Mouse (Mus musculus): ENCODE measurements around the gene Pask. TPM values are rescaled to one million over a fixed set of nuclear protein-coding genes. Genes with fewer than 3 reads are reported as not detected.

Pask gene
- polyA plus RNA-seq, 1 experiment from 2014 or later = 30.0 TPM

GRCm38 (mm10) chr1:93352724-93353123 lies 9.4 kb upstream of the Pask start:
- no peak overlapping the region for H3K9ac ChIP-seq (ENCODE audit: low read length)
- H3K27me3 ChIP-seq (ENCODE audit: control insufficient read depth, insufficient read depth, low read length) = no peaks in the 10 kb centered on the region
- DNase-seq (ENCODE audit: low spot score) (no peak), ATAC-seq (replicated peaks; ENCODE audit: low FRiP score) (no peak)
- no peak overlapping the region for H3K4me3 ChIP-seq (ENCODE audit: low read depth, low read length)
- 96% methylated on average over 2 of the region's 2 CpGs for WGBS
- peaks cover 15% of the 10 kb centered on the region for H3K36me3 ChIP-seq (ENCODE audit: control insufficient read depth, insufficient read depth, low read length)
- no peaks in the 10 kb centered on the region for H3K9me3 ChIP-seq (ENCODE audit: control insufficient read depth, low read length)
- no peaks in the 10 kb centered on the region for H3K4me1 ChIP-seq (replicated peaks; ENCODE audit: control insufficient read depth, insufficient read depth, low read length)
- H3K27ac ChIP-seq (ENCODE audit: low read depth, low read length) = no peak overlapping the region
- H3K4me2 ChIP-seq (ENCODE audit: low read depth, low read length, severe bottlenecking) = no peak overlapping the region

GRCm38 (mm10) chr1:93349701-93350100 lies 6.4 kb upstream of the Pask start:
- Histone ChIP-seq H3K9me3 (ENCODE audit: control insufficient read depth, low read length) (no peaks in the 10 kb centered on the region), H3K27me3 (ENCODE audit: control insufficient read depth, insufficient read depth, low read length) (no peaks in the 10 kb centered on the region), H3K36me3 (ENCODE audit: control insufficient read depth, insufficient read depth, low read length) (peaks cover 14% of the 10 kb centered on the region), H3K4me3 (ENCODE audit: low read depth, low read length) (no peak overlapping the region), H3K27ac (ENCODE audit: low read depth, low read length) (no peak overlapping the region), H3K4me2 (ENCODE audit: low read depth, low read length, severe bottlenecking) (no peak overlapping the region), H3K4me1 (replicated peaks; ENCODE audit: control insufficient read depth, insufficient read depth, low read length) (no peaks in the 10 kb centered on the region; the same call in 1 of the 2 replicates), H3K9ac (ENCODE audit: low read length) (no peak overlapping the region)
- DNase-seq (ENCODE audit: low spot score) (no peak), ATAC-seq (replicated peaks; ENCODE audit: low FRiP score) (no peak)
- WGBS = 85% methylated on average over 4 of the region's 4 CpGs

- Histone ChIP-seq H3K4me2 (ENCODE audit: low read depth, low read length, severe bottlenecking) (no peak overlapping the region), H3K27ac (ENCODE audit: low read depth, low read length) (no peak overlapping the region), H3K4me1 (replicated peaks; ENCODE audit: control insufficient read depth, insufficient read depth, low read length) (peaks cover 5% of the 10 kb centered on the region; the same call in 1 of the 2 replicates), H3K27me3 (ENCODE audit: control insufficient read depth, insufficient read depth, low read length) (no peaks in the 10 kb centered on the region), H3K9me3 (ENCODE audit: control insufficient read depth, low read length) (no peaks in the 10 kb centered on the region), H3K4me3 (ENCODE audit: low read depth, low read length) (no peak overlapping the region), H3K9ac (ENCODE audit: low read length) (no peak overlapping the region), H3K36me3 (ENCODE audit: control insufficient read depth, insufficient read depth, low read length) (peaks cover 6% of the 10 kb centered on the region; the same call in 1 of the 2 replicates)
- ATAC-seq (replicated peaks; ENCODE audit: low FRiP score) = no peak
- 98% methylated on average over 5 of the region's 5 CpGs for WGBS
- DNase-seq (ENCODE audit: low spot score) = no peak
Measured at GRCm38 (mm10) chr1:93347176-93347575, 3.9 kb upstream of the Pask start.

- 0% methylated on average over 39 of the region's 39 CpGs for WGBS
Measured at GRCm38 (mm10) chr1:93343504-93344047, 294 bp upstream of the Pask start.

GRCm38 (mm10) chr1:93334621-93335020 lies 8.7 kb downstream of the Pask start:
- Histone ChIP-seq H3K9ac (ENCODE audit: low read length) (no peak overlapping the region), H3K4me2 (ENCODE audit: low read depth, low read length, severe bottlenecking) (no peak overlapping the region), H3K36me3 (ENCODE audit: control insufficient read depth, insufficient read depth, low read length) (no peaks in the 10 kb centered on the region; the same call in 1 of the 2 replicates), H3K27ac (ENCODE audit: low read depth, low read length) (no peak overlapping the region), H3K9me3 (ENCODE audit: control insufficient read depth, low read length) (no peaks in the 10 kb centered on the region), H3K27me3 (ENCODE audit: control insufficient read depth, insufficient read depth, low read length) (no peaks in the 10 kb centered on the region), H3K4me3 (ENCODE audit: low read depth, low read length) (no peak overlapping the region), H3K4me1 (replicated peaks; ENCODE audit: control insufficient read depth, insufficient read depth, low read length) (no peaks in the 10 kb centered on the region)
- DNase-seq (ENCODE audit: low spot score) = no peak
- ATAC-seq (replicated peaks; ENCODE audit: low FRiP score) = no peak
- WGBS = 76% methylated on average over 2 of the region's 2 CpGs

More at GRCm38 (mm10) chr1:93343504-93344047, 294 bp upstream of the Pask start:
- ATAC-seq (replicated peaks; ENCODE audit: low FRiP score) (peak; percentile 96), DNase-seq (ENCODE audit: low spot score) (peak; percentile 95)
- H3K4me2 ChIP-seq (ENCODE audit: low read depth, low read length, severe bottlenecking) = peak overlapping the region; percentile 70
- peak overlapping the region; percentile 94 for H3K4me3 ChIP-seq (ENCODE audit: low read depth, low read length)
- H3K9ac ChIP-seq (ENCODE audit: low read length) = peak overlapping the region; percentile 84
- H3K36me3 ChIP-seq (ENCODE audit: control insufficient read depth, insufficient read depth, low read length) = no peaks in the 10 kb centered on the region; the same call in 1 of the 2 replicates
- no peak overlapping the region for H3K27ac ChIP-seq (ENCODE audit: low read depth, low read length)
- H3K9me3 ChIP-seq (ENCODE audit: control insufficient read depth, low read length) = no peaks in the 10 kb centered on the region
- H3K27me3 ChIP-seq (ENCODE audit: control insufficient read depth, insufficient read depth, low read length) = no peaks in the 10 kb centered on the region
- peaks cover 5% of the 10 kb centered on the region for H3K4me1 ChIP-seq (replicated peaks; ENCODE audit: control insufficient read depth, insufficient read depth, low read length)

- DNase-seq (ENCODE audit: low spot score) (no peak), ATAC-seq (replicated peaks; ENCODE audit: low FRiP score) (no peak)
- 91% methylated on average over 3 of the region's 3 CpGs for WGBS
- Histone ChIP-seq H3K4me1 (replicated peaks; ENCODE audit: control insufficient read depth, insufficient read depth, low read length) (no peaks in the 10 kb centered on the region), H3K36me3 (ENCODE audit: control insufficient read depth, insufficient read depth, low read length) (peaks cover 3% of the 10 kb centered on the region; the same call in 1 of the 2 replicates), H3K4me2 (ENCODE audit: low read depth, low read length, severe bottlenecking) (no peak overlapping the region), H3K9ac (ENCODE audit: low read length) (no peak overlapping the region), H3K9me3 (ENCODE audit: control insufficient read depth, low read length) (no peaks in the 10 kb centered on the region), H3K27ac (ENCODE audit: low read depth, low read length) (no peak overlapping the region), H3K4me3 (ENCODE audit: low read depth, low read length) (no peak overlapping the region), H3K27me3 (ENCODE audit: control insufficient read depth, insufficient read depth, low read length) (no peaks in the 10 kb centered on the region)
Measured at GRCm38 (mm10) chr1:93326446-93326845, 16.8 kb downstream of the Pask start.

GRCm38 (mm10) chr1:93323973-93324372 lies 19.3 kb downstream of the Pask start:
- no peak for ATAC-seq (replicated peaks; ENCODE audit: low FRiP score)
- Histone ChIP-seq H3K9ac (ENCODE audit: low read length) (no peak overlapping the region), H3K4me3 (ENCODE audit: low read depth, low read length) (no peak overlapping the region), H3K4me1 (replicated peaks; ENCODE audit: control insufficient read depth, insufficient read depth, low read length) (no peaks in the 10 kb centered on the region), H3K27ac (ENCODE audit: low read depth, low read length) (no peak overlapping the region), H3K9me3 (ENCODE audit: control insufficient read depth, low read length) (no peaks in the 10 kb centered on the region), H3K36me3 (ENCODE audit: control insufficient read depth, insufficient read depth, low read length) (peaks cover 3% of the 10 kb centered on the region; the same call in 1 of the 2 replicates), H3K4me2 (ENCODE audit: low read depth, low read length, severe bottlenecking) (no peak overlapping the region), H3K27me3 (ENCODE audit: control insufficient read depth, insufficient read depth, low read length) (no peaks in the 10 kb centered on the region)
- DNase-seq (ENCODE audit: low spot score) = no peak
- WGBS = 92% methylated on average over 6 of the region's 6 CpGs

GRCm38 (mm10) chr1:93305581-93306337 lies 37.5 kb downstream of the Pask start, which contains the start of gene Mterf4:
Mterf4 (minus strand) TSS chr1:93305915.
- peaks cover 5% of the 10 kb centered on the region; the same call in 1 of the 2 replicates for H3K4me1 ChIP-seq (replicated peaks; ENCODE audit: control insufficient read depth, insufficient read depth, low read length)
- ATAC-seq (replicated peaks; ENCODE audit: low FRiP score) = peak; percentile 92

More at GRCm38 (mm10) chr1:93305581-93306337, 37.5 kb downstream of the Pask start, which contains the start of gene Mterf4:
- peaks cover 8% of the 10 kb centered on the region for H3K36me3 ChIP-seq (ENCODE audit: control insufficient read depth, insufficient read depth, low read length)
- peak within 1 kb of the TSS; percentile 49 for H3K4me2 ChIP-seq (ENCODE audit: low read depth, low read length, severe bottlenecking)
- WGBS = 7% methylated on average over 36 of the region's 36 CpGs
- no peaks in the 10 kb centered on the region for H3K9me3 ChIP-seq (ENCODE audit: control insufficient read depth, low read length)
- peak within 1 kb of the TSS; percentile 79 for H3K9ac ChIP-seq (ENCODE audit: low read length)
- no peaks in the 10 kb centered on the region for H3K27me3 ChIP-seq (ENCODE audit: control insufficient read depth, insufficient read depth, low read length)
- no peak within 1 kb of the TSS for H3K27ac ChIP-seq (ENCODE audit: low read depth, low read length)
- DNase-seq (ENCODE audit: low spot score) = peak; percentile 88
- peak within 1 kb of the TSS; percentile 77 for H3K4me3 ChIP-seq (ENCODE audit: low read depth, low read length)
